Mouse (Mus musculus) ES-E14 (cell line): ENCODE measurements around the gene Kcnn1.

Experiments used
- CHD2 ChIP-seq: IDR thresholded peaks from 2 replicates; pipeline ENCODE4 v1.6.1; 2014; ENCODE audit warnings: mild to moderate bottlenecking, low read depth, low read length, inconsistent platforms
- HCFC1 ChIP-seq: IDR thresholded peaks from 2 replicates; pipeline ENCODE4 v1.6.1; 2012; ENCODE audit warnings: low read length, inconsistent platforms, borderline replicate concordance; ENCODE audit not compliant: insufficient read depth
- MAFK ChIP-seq: IDR thresholded peaks from 2 replicates; pipeline ENCODE4 v1.6.1; 2014; ENCODE audit warnings: mild to moderate bottlenecking, low read depth, low read length, inconsistent platforms; ENCODE audit not compliant: insufficient read depth
- ZNF384 ChIP-seq: IDR thresholded peaks from 2 replicates; pipeline ENCODE4 v1.6.1; 2012; ENCODE audit warnings: low read depth, low read length, inconsistent platforms

GRCm38 (mm10) chr8:70846371-70847154 lies 16.5 kb downstream of the Kcnn1 start:
- no peak for TF ChIP-seq HCFC1
- TF ChIP-seq CHD2: no peak
- no peak for TF ChIP-seq ZNF384
- TF ChIP-seq MAFK: no peak
